Comparison of ENCODE assay signal across 32 mouse cellular contexts in the genomic region with DNA sequence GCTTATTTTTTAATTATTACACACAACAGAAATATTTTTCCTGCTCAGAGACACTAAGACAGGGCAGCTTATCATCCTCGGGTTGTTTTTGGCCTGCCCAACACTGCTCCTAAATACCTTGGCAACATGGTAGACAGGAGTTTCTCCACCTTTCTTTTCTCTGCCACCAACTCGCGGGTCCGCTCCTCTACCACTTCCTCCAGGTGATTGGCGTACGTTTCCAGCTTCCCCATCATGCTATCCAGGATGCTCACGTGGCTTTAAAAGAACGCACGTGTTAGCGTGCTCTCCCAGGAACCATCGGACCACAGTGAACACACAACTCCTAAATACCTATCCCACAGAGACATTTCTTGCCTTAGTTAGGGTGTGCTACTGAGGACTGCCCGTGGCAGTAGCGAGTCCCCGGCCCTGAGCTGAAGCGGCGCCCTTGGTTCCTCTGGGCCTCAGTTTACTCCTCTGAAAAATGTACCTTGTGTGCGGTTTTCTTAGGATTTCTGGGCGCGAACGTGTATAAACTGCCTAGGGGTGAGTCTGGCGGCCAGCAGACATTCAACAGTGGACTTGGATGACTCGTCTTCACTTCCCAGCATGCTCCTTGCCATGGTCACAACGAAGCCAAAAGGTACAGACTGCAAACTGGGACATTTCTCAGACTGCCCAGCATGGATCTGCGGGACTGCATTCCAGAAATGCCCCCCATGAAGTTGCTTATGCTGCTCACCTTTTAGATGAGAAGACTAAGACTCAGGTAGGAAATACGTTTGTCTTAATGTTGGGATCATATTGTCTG. TPM values are rescaled to one million over a fixed set of nuclear protein-coding genes. Genes with fewer than 3 reads are reported as not detected.
DNase-seq lines count a peak whose midpoint lies in the region; ATAC-seq and TF ChIP-seq lines count a peak whose summit lies in the region.
"Had no signal": no experiment of that assay in that cellular context is flagged by ENCODE, and none has a peak within 500 bp of the region (broad histone marks: within the 10 kb centered on the region; RNA-seq: fewer than 3 reads in every experiment).

No protein-coding gene starts in this region.

- H3K9me3 ChIP-seq in midbrain, embryonic 11.5 days (ENCODE audit: control insufficient read depth, low read length): no peaks in the 10 kb centered on the region
- H3K9me3 ChIP-seq in midbrain, embryonic 14.5 days (ENCODE audit: control insufficient read depth, low read length): no peaks in the 10 kb centered on the region
- no peaks in the 10 kb centered on the region for H3K9me3 ChIP-seq in liver, embryonic 14.5 days (ENCODE audit: control insufficient read depth, low read length)
- no peaks in the 10 kb centered on the region for H3K9me3 ChIP-seq in lung, postnatal 0 days (ENCODE audit: low read length)
- H3K9me3 ChIP-seq: embryonic facial prominence, embryonic 15.5 days; forebrain, embryonic 12.5 days; heart, embryonic 15.5 days; hindbrain, embryonic 15.5 days; limb, embryonic 10.5 days; megakaryocyte, embryonic 14.5 days; neural tube, embryonic 13.5 days had no signal

- H3K9ac ChIP-seq in midbrain, embryonic 11.5 days (ENCODE audit: low read length): no peak overlapping the region
- no peak overlapping the region for H3K9ac ChIP-seq in midbrain, embryonic 14.5 days (replicated peaks; ENCODE audit: low read length)
- H3K9ac ChIP-seq in liver, embryonic 14.5 days (replicated peaks): no peak overlapping the region
- no peak overlapping the region for H3K9ac ChIP-seq in lung, postnatal 0 days (replicated peaks; ENCODE audit: low read depth)
- H3K9ac ChIP-seq: embryonic facial prominence, embryonic 15.5 days; forebrain, embryonic 12.5 days; heart, embryonic 15.5 days; hindbrain, embryonic 15.5 days; neural tube, embryonic 13.5 days had no signal

- no peak overlapping the region for H3K27ac ChIP-seq in midbrain, embryonic 11.5 days (ENCODE audit: low read depth, low read length)
- no peak overlapping the region for H3K27ac ChIP-seq in midbrain, embryonic 14.5 days (replicated peaks; ENCODE audit: low read depth, low read length)
- H3K27ac ChIP-seq in liver, embryonic 14.5 days: no peak overlapping the region
- H3K27ac ChIP-seq in lung, postnatal 0 days (ENCODE audit: low read length): no peak overlapping the region
- H3K27ac ChIP-seq: embryonic facial prominence, embryonic 15.5 days; forebrain, embryonic 12.5 days; heart, embryonic 15.5 days; hindbrain, embryonic 15.5 days; layer of hippocampus, adult 2 months; limb, embryonic 10.5 days; neural tube, embryonic 13.5 days had no signal

- peak; percentile 68 for DNase-seq in midbrain, embryonic 11.5 days (ENCODE audit: low spot score, missing footprints)
- no peak for DNase-seq in midbrain, embryonic 14.5 days
- DNase-seq in MEL-GATA-1-ER (ENCODE audit: extremely low read depth, low read depth): peak; percentile 82
- no peak for DNase-seq in liver, embryonic 14.5 days (ENCODE audit: low read depth in 3 of 3, low spot score in 3 of 3)
- DNase-seq in spleen, postnatal 10 days (ENCODE audit: low spot score in 2 of 2): no peak
- DNase-seq in heart, postnatal 4 days: no peak
- no peak for DNase-seq in lung, postnatal 0 days (ENCODE audit: low spot score)
- DNase-seq: adrenal gland, postnatal 10 days; cerebellum, adult 2 months; gastrocnemius, postnatal 36 days; heart, postnatal 36 days; kidney, adult 2 months; kidney, postnatal 10 days; retina, postnatal 1 day; right cerebral cortex, postnatal 25 days; thymus, postnatal 25 days had no signal

- TF ChIP-seq EP300 in liver, embryonic 14.5 days (IDR thresholded peaks at IDR 0.05; ENCODE audit: low read depth): no peak
- no peak for TF ChIP-seq EP300 in lung, postnatal 0 days (IDR thresholded peaks at IDR 0.05)

- no peak for TF ChIP-seq CTCF in liver, embryonic 14.5 days (IDR thresholded peaks at IDR 0.05; ENCODE audit: low read depth)
- no peak for TF ChIP-seq CTCF in lung, postnatal 0 days (IDR thresholded peaks at IDR 0.05)

- no peak overlapping the region for H3K4me3 ChIP-seq in midbrain, embryonic 11.5 days (ENCODE audit: low read depth, low read length)
- H3K4me3 ChIP-seq in midbrain, embryonic 14.5 days (replicated peaks; ENCODE audit: low read depth, low read length): no peak overlapping the region
- H3K4me3 ChIP-seq in liver, embryonic 14.5 days (ENCODE audit: insufficient read depth in 1 of 2, low read depth in 2 of 2, low read length in 2 of 2): peak overlapping the region in 1 of 2 experiments; percentile 16; a peak in 2 of 4 replicates
- no peak overlapping the region for H3K4me3 ChIP-seq in lung, postnatal 0 days (ENCODE audit: low read depth, low read length)
- H3K4me3 ChIP-seq: embryonic facial prominence, embryonic 15.5 days; forebrain, embryonic 12.5 days; heart, embryonic 15.5 days; hindbrain, embryonic 15.5 days; layer of hippocampus, adult 2 months; limb, embryonic 10.5 days; megakaryocyte, embryonic 14.5 days; myocyte; neural tube, embryonic 13.5 days had no signal

- H3K4me2 ChIP-seq in midbrain, embryonic 11.5 days: no peak overlapping the region
- H3K4me2 ChIP-seq in midbrain, embryonic 14.5 days (ENCODE audit: low read length): no peak overlapping the region
- H3K4me2 ChIP-seq in liver, embryonic 14.5 days (ENCODE audit: low read depth): peak overlapping the region; percentile 60
- no peak overlapping the region for H3K4me2 ChIP-seq in lung, postnatal 0 days (replicated peaks; ENCODE audit: low read depth, low read length)
- H3K4me2 ChIP-seq: embryonic facial prominence, embryonic 15.5 days; forebrain, embryonic 12.5 days; heart, embryonic 15.5 days; neural tube, embryonic 13.5 days had no signal

- H3K36me3 ChIP-seq in midbrain, embryonic 11.5 days (ENCODE audit: control insufficient read depth, insufficient read depth, low read length): no peaks in the 10 kb centered on the region
- no peaks in the 10 kb centered on the region for H3K36me3 ChIP-seq in midbrain, embryonic 14.5 days (ENCODE audit: control insufficient read depth, insufficient read depth, low read length)
- H3K36me3 ChIP-seq in liver, embryonic 14.5 days (replicated peaks; ENCODE audit: control insufficient read depth, insufficient read depth, low read depth): no peaks in the 10 kb centered on the region
- H3K36me3 ChIP-seq in lung, postnatal 0 days (ENCODE audit: insufficient read depth, low read length): no peaks in the 10 kb centered on the region
- H3K36me3 ChIP-seq: embryonic facial prominence, embryonic 15.5 days; forebrain, embryonic 12.5 days; heart, embryonic 15.5 days; hindbrain, embryonic 15.5 days; limb, embryonic 10.5 days; neural tube, embryonic 13.5 days had no signal

- no peaks in the 10 kb centered on the region for H3K4me1 ChIP-seq in midbrain, embryonic 11.5 days (ENCODE audit: control insufficient read depth, insufficient read depth, low read length)
- no peaks in the 10 kb centered on the region for H3K4me1 ChIP-seq in midbrain, embryonic 14.5 days (ENCODE audit: control insufficient read depth, insufficient read depth, low read length)
- H3K4me1 ChIP-seq in liver, embryonic 14.5 days (replicated peaks; ENCODE audit: control insufficient read depth in 2 of 2, insufficient read depth in 2 of 2, low read length in 1 of 2): peaks cover 7 to 11% of the 10 kb centered on the region in 2 experiments; a peak in 3 of 4 replicates
- H3K4me1 ChIP-seq in lung, postnatal 0 days (ENCODE audit: insufficient read depth, low read depth, low read length): no peaks in the 10 kb centered on the region
- H3K4me1 ChIP-seq: embryonic facial prominence, embryonic 15.5 days; forebrain, embryonic 12.5 days; heart, embryonic 15.5 days; hindbrain, embryonic 15.5 days; limb, embryonic 10.5 days; neural tube, embryonic 13.5 days had no signal

- H3K27me3 ChIP-seq in midbrain, embryonic 11.5 days (ENCODE audit: control insufficient read depth, insufficient read depth, low read length): no peaks in the 10 kb centered on the region
- no peaks in the 10 kb centered on the region for H3K27me3 ChIP-seq in midbrain, embryonic 14.5 days (ENCODE audit: control insufficient read depth, insufficient read depth, low read length)
- H3K27me3 ChIP-seq in liver, embryonic 14.5 days (ENCODE audit: control insufficient read depth, insufficient read depth, low read length): no peaks in the 10 kb centered on the region
- no peaks in the 10 kb centered on the region for H3K27me3 ChIP-seq in lung, postnatal 0 days (replicated peaks; ENCODE audit: insufficient read depth, low read length)
- H3K27me3 ChIP-seq: embryonic facial prominence, embryonic 15.5 days; hindbrain, embryonic 15.5 days; neural tube, embryonic 13.5 days had no signal

- no peak for ATAC-seq in midbrain, embryonic 11.5 days (ENCODE audit: low FRiP score)
- ATAC-seq in midbrain, embryonic 14.5 days (ENCODE audit: low FRiP score, low TSS enrichment): no peak
- ATAC-seq in liver, embryonic 14.5 days (ENCODE audit: insufficient read depth): peak; percentile 34
- ATAC-seq in lung, postnatal 0 days: no peak
- ATAC-seq: midbrain, embryonic 16.5 days had no signal

- 68% methylated on average over 25 of the region's 25 CpGs for WGBS in midbrain, embryonic 11.5 days
- 69% methylated on average over 25 of the region's 25 CpGs for WGBS in midbrain, embryonic 14.5 days
- WGBS in liver, embryonic 14.5 days (ENCODE audit: insufficient replicate concordance): 47% methylated on average over 25 of the region's 25 CpGs
- 57% methylated on average over 25 of the region's 25 CpGs for WGBS in lung, postnatal 0 days

RNA-seq across cellular contexts. Expression of a gene that starts 27.4 kb away (rescaled TPM):
- polyA plus RNA-seq in midbrain, embryonic 11.5 days (2014; fragmentation: Nextera tagmentation; extraction: Ambion mirVana): 0.05 TPM in 1 of 2 replicates, not detected in the other
- 0.65 and 0.68 TPM in 2 replicates for polyA plus RNA-seq in midbrain, embryonic 14.5 days (2014; fragmentation: Nextera tagmentation; extraction: Ambion mirVana)
- polyA plus RNA-seq in liver, embryonic 14.5 days (2012; rRNA removed): 0.01 and 0.08 TPM in 2 replicates
- 0.23 TPM in 1 of 2 replicates, not detected in the other for polyA plus RNA-seq in liver, embryonic 14.5 days (2014; fragmentation: Nextera tagmentation; extraction: Ambion mirVana)
- under 1 TPM in 1 of 2 experiments, not detected in 1; 0.19 TPM for total RNA-seq in heart, postnatal 4 days (2021)
- polyA plus RNA-seq in lung, postnatal 0 days (2015; fragmentation: Nextera tagmentation; extraction: Ambion mirVana): 0.21 and 0.27 TPM in 2 replicates
- total RNA-seq: common myeloid progenitor, adult 5-6 weeks had no signal
- polyA plus RNA-seq: C2C12; heart, embryonic 15.5 days; intestine, embryonic 14.5 days; limb, embryonic 10.5 days; myocyte; spleen, adult 2 months had no signal

RNA-seq across cellular contexts. Expression of a gene that starts 33.1 kb away (rescaled TPM):
- not detected in 2 replicates for polyA plus RNA-seq in midbrain, embryonic 11.5 days (2014; fragmentation: Nextera tagmentation; extraction: Ambion mirVana)
- 0.07 and 0.18 TPM in 2 replicates for polyA plus RNA-seq in midbrain, embryonic 14.5 days (2014; fragmentation: Nextera tagmentation; extraction: Ambion mirVana)
- 0.01 and 0.03 TPM in 2 replicates for polyA plus RNA-seq in liver, embryonic 14.5 days (2012; rRNA removed)
- not detected in 2 replicates for polyA plus RNA-seq in liver, embryonic 14.5 days (2014; fragmentation: Nextera tagmentation; extraction: Ambion mirVana)
- total RNA-seq in heart, postnatal 4 days (2021): not detected
- 0.05 and 0.18 TPM in 2 replicates for polyA plus RNA-seq in lung, postnatal 0 days (2015; fragmentation: Nextera tagmentation; extraction: Ambion mirVana)
- total RNA-seq: adrenal gland, postnatal 10 days; liver, adult 2 months had no signal
- polyA plus RNA-seq: forebrain, embryonic 12.5 days; heart, embryonic 15.5 days; intestine, embryonic 14.5 days; limb, embryonic 10.5 days; neural tube, embryonic 13.5 days; stomach, embryonic 14.5 days had no signal

RNA-seq across cellular contexts. Expression of a gene that starts 43.8 kb away (rescaled TPM):
- 17.3 and 18.1 TPM in 2 replicates for polyA plus RNA-seq in midbrain, embryonic 11.5 days (2014; fragmentation: Nextera tagmentation; extraction: Ambion mirVana)
- 7.3 and 12.6 TPM in 2 replicates for polyA plus RNA-seq in midbrain, embryonic 14.5 days (2014; fragmentation: Nextera tagmentation; extraction: Ambion mirVana)
- 35.2 and 50.3 TPM in 2 replicates for polyA plus RNA-seq in liver, embryonic 14.5 days (2012; rRNA removed)
- polyA plus RNA-seq in liver, embryonic 14.5 days (2014; fragmentation: Nextera tagmentation; extraction: Ambion mirVana): 117 and 126 TPM in 2 replicates
- total RNA-seq in heart, postnatal 4 days (2021): 10 to 100 TPM; 17.6 to 20.1 TPM
- polyA plus RNA-seq in lung, postnatal 0 days (2015; fragmentation: Nextera tagmentation; extraction: Ambion mirVana): 110 and 130 TPM in 2 replicates

Comparison
In these comparisons a context has a peak if more than half of its experiments do, and no peak if none do; other contexts are left out.
1. DNase-seq: peak in midbrain, embryonic 11.5 days (single experiment) and MEL-GATA-1-ER (single experiment); none in midbrain, embryonic 14.5 days (single experiment), liver, embryonic 14.5 days (0 of 3), spleen, postnatal 10 days (0 of 2), heart, postnatal 4 days (single experiment) and lung, postnatal 0 days (single experiment).